Mouse (Mus musculus) E14TG2a.4 (cell line): ENCODE measurements around the gene Cyb5r3.

ENCODE experiments used
- CTCF ChIP-seq: conservative IDR thresholded peaks from 2 replicates; pipeline ENCODE4 v1.5.1; 2014; ENCODE audit warnings: low read length
- POU5F1 ChIP-seq: IDR thresholded peaks from 2 replicates; pipeline ENCODE4 v1.6.1; 2014; ENCODE audit warnings: low read length, borderline replicate concordance

GRCm38 (mm10) chr15:83181800-83182330 is 9.5 kb upstream of the Cyb5r3 start:
- no peak for TF ChIP-seq CTCF
- TF ChIP-seq POU5F1: no peak
